Mouse (Mus musculus) left cerebral cortex, postnatal 36 days (tissue): ENCODE measurements around the gene Acp6. TPM values are rescaled to one million over a fixed set of nuclear protein-coding genes. Genes with fewer than 3 reads are reported as not detected.

Experiments used
- DNase-seq, 2 experiments: peaks; one replicate each; pipeline ENCODE4 v3.0.0; 2021 to 2022; ENCODE audit warnings: low spot score in 2 of 2, mixed read lengths in 1 of 2
- intact Hi-C: fragments of 180-260 bp; cut with DNase I; formaldehyde crosslinking; loops from one replicate; pipeline ENCODE4 v1.15.1; 2025
- total RNA-seq, 2 experiments: library from RNA; stranded (reverse); gene quantifications; 2 replicates each; pipeline ENCODE4 v1.2.3; 2021

Gene Acp6
- total RNA-seq, 2 experiments from 2014 or later = 19.4 to 32.4 TPM

- DNase-seq = no peak
- intact Hi-C loops = loop anchor here (10.0 kb wide), 2 partner anchors 99 to 401 kb away; no protein-coding TSS in a partner anchor
Observed at GRCm38 (mm10) chr3:97183810-97184209, 25.2 kb downstream of the Acp6 start.

DNA sequence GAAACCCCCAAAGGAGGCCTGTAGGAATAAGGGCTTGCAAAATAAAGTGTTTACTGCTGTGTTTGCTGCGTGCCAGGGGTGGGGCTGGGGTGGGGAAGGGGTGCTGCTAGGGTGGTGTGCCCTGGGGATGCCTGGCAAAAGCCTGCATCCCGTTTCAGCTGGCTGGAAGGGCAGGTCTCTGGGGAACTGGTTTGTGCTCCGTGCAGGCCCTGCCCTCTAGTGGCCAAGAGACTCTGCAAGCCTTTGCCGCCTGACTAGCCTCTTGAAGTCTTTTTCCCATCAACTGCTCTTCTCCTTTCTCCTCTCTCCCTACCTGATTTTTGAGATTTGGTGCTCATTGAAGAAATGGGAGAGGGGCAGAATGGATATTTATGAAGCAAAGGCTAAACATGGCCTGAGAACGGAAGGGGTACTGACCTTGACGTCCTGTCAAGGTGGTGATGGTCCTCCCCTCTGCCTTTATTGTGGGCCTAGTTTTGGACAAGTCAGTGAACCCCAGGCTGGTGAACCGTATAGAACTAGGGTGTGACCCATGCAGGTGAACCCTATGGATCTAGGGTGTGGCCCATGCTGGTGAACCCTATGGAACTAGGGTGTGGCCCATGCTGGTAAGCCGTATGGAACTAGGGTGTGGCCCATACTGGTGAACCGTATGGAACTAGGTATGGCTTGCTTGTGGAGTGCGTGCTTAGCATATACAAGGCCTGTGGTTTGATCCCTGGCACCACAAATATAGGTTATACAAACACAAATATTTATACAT is 26.7 kb downstream of the Acp6 start:
- peak; percentile 49 to 59 for DNase-seq
- intact Hi-C loops = loop anchor here (1.0 to 10.0 kb wide), 4 partner anchors 100 to 400 kb away; no protein-coding TSS in a partner anchor

GRCm38 (mm10) chr3:97196571-97196970 is 38.0 kb downstream of the Acp6 start:
- intact Hi-C loops = no loop called here
- no peak for DNase-seq

GRCm38 (mm10) chr3:97199261-97199660 is 40.7 kb downstream of the Acp6 start:
- intact Hi-C loops = no loop called here
- DNase-seq = no peak

GRCm38 (mm10) chr3:97201943-97202342 is 43.4 kb downstream of the Acp6 start:
- intact Hi-C loops = loop anchor here (2.0 kb wide), 1 partner anchor 137 kb away; no protein-coding TSS in a partner anchor
- peak in 1 of 2 experiments; percentile 38 for DNase-seq

- no peak for DNase-seq
- intact Hi-C loops = loop anchor here (2.0 kb wide), 1 partner anchor 135 kb away; no protein-coding TSS in a partner anchor
Observed at GRCm38 (mm10) chr3:97203880-97204279, 45.3 kb downstream of the Acp6 start.

DNA sequence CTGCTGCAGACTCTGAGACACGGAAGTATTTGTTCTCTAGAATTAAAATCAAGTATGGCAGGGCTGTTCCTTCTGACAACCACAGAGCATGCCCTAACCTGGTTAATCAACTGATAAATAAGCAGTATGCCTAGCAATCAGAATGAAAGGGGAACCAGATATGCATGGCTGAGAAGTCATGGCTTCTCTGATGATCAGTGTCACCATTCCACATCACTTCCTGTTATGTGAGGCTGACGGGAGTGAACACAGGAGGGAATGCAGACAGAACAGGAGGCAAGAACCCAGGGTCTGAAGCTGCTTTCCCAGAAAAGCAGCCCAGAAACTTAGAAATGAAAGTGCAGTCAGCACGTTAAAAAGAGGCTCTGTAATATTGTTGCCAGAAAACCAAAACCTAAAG is 47.9 kb downstream of the Acp6 start:
- intact Hi-C loops = no loop called here
- DNase-seq = no peak

- intact Hi-C loops = no loop called here
- DNase-seq = no peak
Observed at GRCm38 (mm10) chr3:97209351-97209750, 50.8 kb downstream of the Acp6 start.

- DNase-seq = no peak
- intact Hi-C loops = no loop called here
Observed at GRCm38 (mm10) chr3:97211177-97211576, 52.6 kb downstream of the Acp6 start.

DNA sequence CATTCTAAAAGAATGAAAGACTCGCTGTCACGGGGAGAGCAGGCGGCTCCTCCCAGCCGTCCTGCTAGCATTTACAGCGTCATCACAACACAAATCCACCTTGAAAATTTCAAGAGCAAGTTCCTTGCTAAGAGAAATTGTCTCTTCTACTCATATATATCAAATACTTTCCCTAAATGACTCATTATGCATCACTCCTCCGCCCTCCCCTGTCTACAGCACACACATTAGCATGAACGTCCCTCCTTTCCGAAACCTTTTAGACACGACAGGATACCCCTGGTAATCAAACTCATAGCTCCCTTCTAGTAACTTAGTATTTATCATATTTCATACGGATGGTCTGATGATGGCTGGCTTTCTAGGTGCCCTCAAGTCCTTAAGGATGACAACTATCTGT is 55.3 kb downstream of the Acp6 start:
- no peak for DNase-seq
- intact Hi-C loops = no loop called here

GRCm38 (mm10) chr3:97214439-97214838 is 55.9 kb downstream of the Acp6 start:
- no peak for DNase-seq
- intact Hi-C loops = no loop called here

GRCm38 (mm10) chr3:97215526-97215925 is 56.9 kb downstream of the Acp6 start:
- intact Hi-C loops = no loop called here
- no peak for DNase-seq

GRCm38 (mm10) chr3:97223261-97223660 is 64.7 kb downstream of the Acp6 start:
- intact Hi-C loops = loop anchor here (10.0 kb wide), 1 partner anchor 432 kb away; the partner anchor contains the start of gene Prkab2
- DNase-seq = no peak

GRCm38 (mm10) chr3:97225231-97225630 is 66.7 kb downstream of the Acp6 start:
- intact Hi-C loops = loop anchor here (5.0 to 10.0 kb wide), 2 partner anchors 87 to 430 kb away; partner anchors contain the start of gene Prkab2

GRCm38 (mm10) chr3:97226719-97227118 is 68.1 kb downstream of the Acp6 start:
- intact Hi-C loops = loop anchor here (1.0 to 10.0 kb wide), 3 partner anchors 71 to 428 kb away; partner anchors contain the start of genes Bcl9 and Prkab2
- DNase-seq = no peak

More at GRCm38 (mm10) chr3:97225231-97225630, 66.7 kb downstream of the Acp6 start:
- no peak for DNase-seq

Other genes starting within 250 kb of the Acp6 start
- gene Gja8, start 232.8 kb upstream of the Acp6 start, total RNA-seq = not detected
- gene Bcl9, start 139.1 kb downstream of the Acp6 start, total RNA-seq = 10 to 100 TPM; 42.2 to 53.0 TPM